ENCODE assay signal across 8 mouse cellular contexts in the genomic region with DNA sequence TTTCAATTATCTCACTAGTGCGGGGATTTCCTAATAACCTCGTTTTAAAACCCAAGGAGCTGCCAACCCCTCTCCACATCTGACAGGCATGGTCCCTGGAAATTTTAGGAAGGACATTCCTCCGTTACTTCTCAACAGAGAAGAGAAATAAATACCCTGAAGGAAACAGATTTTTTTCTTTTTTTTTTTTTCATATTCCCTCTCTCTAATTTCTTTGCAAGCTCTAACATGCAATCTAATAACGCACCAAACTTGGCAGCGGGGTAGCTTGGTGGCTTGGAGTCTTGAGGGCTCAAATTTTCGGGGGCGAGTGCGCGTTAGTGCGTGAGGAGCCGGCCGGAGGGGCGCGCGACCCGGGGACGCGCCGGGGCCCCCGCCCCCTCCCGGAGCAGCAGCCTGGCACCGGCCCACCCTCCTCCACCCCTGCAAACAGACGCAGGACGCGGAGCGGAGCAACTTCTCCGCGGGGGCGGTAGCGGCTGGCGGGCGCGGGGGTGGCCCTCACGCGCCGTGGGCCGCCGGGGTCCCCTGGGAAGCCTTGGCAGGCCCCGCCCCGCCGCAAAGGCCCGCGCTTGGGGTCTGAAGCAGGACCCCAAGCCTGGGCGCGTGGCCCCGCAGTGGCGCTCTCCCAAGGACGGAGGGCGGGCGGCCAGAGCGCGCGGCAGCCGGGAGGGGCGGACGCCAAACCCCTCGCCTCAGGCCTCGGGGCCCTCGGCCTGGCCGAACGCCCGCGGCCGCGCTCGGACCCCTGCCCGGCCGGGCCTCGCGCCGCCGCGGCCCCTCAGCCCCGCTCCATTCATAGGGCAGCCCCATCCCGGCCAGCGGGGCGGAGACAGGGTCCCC. TPM values are rescaled to one million over a fixed set of nuclear protein-coding genes. Genes with fewer than 3 reads are reported as not detected.
DNase-seq lines count a peak whose midpoint lies in the region; ATAC-seq and TF ChIP-seq lines count a peak whose summit lies in the region.

No protein-coding gene starts in this region.

- H3K4me2 ChIP-seq in forebrain, embryonic 13.5 days, result peak overlapping the region; percentile 73
- peak overlapping the region; percentile 78 for H3K4me2 ChIP-seq in heart, postnatal 0 days (ENCODE audit: low read depth, low read length)

- H3K27ac ChIP-seq in forebrain, embryonic 13.5 days, result peak overlapping the region; percentile 98
- H3K27ac ChIP-seq in heart, postnatal 0 days (ENCODE audit: low read depth), result peak overlapping the region; percentile 96

- H3K9me3 ChIP-seq in forebrain, embryonic 13.5 days (replicated peaks), result no peaks in the 10 kb centered on the region
- no peaks in the 10 kb centered on the region for H3K9me3 ChIP-seq in heart, postnatal 0 days (replicated peaks; ENCODE audit: control insufficient read depth, low read length)

- no peaks in the 10 kb centered on the region for H3K36me3 ChIP-seq in forebrain, embryonic 13.5 days (ENCODE audit: poor library complexity, severe bottlenecking)
- H3K36me3 ChIP-seq in heart, postnatal 0 days (replicated peaks; ENCODE audit: control insufficient read depth, insufficient read depth, low read length), result no peaks in the 10 kb centered on the region

- H3K4me3 ChIP-seq in forebrain, embryonic 13.5 days, result peak overlapping the region; percentile 72
- peak overlapping the region; percentile 82 for H3K4me3 ChIP-seq in heart, postnatal 0 days (ENCODE audit: low read depth, low read length)

- TF ChIP-seq CTCF in heart, postnatal 0 days (IDR thresholded peaks at IDR 0.05; ENCODE audit: low read depth), result no peak

- H3K27me3 ChIP-seq in forebrain, embryonic 13.5 days, result no peaks in the 10 kb centered on the region
- no peaks in the 10 kb centered on the region for H3K27me3 ChIP-seq in heart, postnatal 0 days (ENCODE audit: control insufficient read depth, insufficient read depth, low read length)

- peak; percentile 66 for ATAC-seq in forebrain, embryonic 13.5 days
- peak; percentile 37 for ATAC-seq in heart, postnatal 0 days (ENCODE audit: insufficient read depth, low read depth)
- no peak for ATAC-seq in monocyte, adult 5-6 weeks (replicated peaks; ENCODE audit: insufficient number of reproducible peaks, low FRiP score, low TSS enrichment, poor library complexity, severe bottlenecking)

- H3K4me1 ChIP-seq in forebrain, embryonic 13.5 days, result peaks cover 44% of the 10 kb centered on the region
- H3K4me1 ChIP-seq in heart, postnatal 0 days (ENCODE audit: control insufficient read depth, insufficient read depth), result peaks cover 21% of the 10 kb centered on the region

- peak; percentile 23 for DNase-seq in ES-CJ7 (ENCODE audit: low read depth, low spot score)
- peak; percentile 74 for DNase-seq in adrenal gland, postnatal 14 days
- DNase-seq in heart, postnatal 0 days (ENCODE audit: low spot score), result peak; percentile 28
- peak; percentile 44 for DNase-seq in layer of hippocampus, adult 9-11 months
- DNase-seq in lung, postnatal 14 days, result peak; percentile 57
- DNase-seq in skeletal muscle tissue, adult 2 months (ENCODE audit: low read depth, low spot score), result peak; percentile 22

- no peak for TF ChIP-seq EP300 in heart, postnatal 0 days (IDR thresholded peaks at IDR 0.05; ENCODE audit: low read depth)

- 1% methylated on average over 70 of the region's 77 CpGs for WGBS in forebrain, embryonic 13.5 days
- under 1% methylated on average over 60 of the region's 77 CpGs for WGBS in heart, postnatal 0 days

- H3K9ac ChIP-seq in forebrain, embryonic 13.5 days, result peak overlapping the region; percentile 86
- peak overlapping the region; percentile 98 for H3K9ac ChIP-seq in heart, postnatal 0 days (replicated peaks; ENCODE audit: low read depth, low read length)

RNA-seq across cellular contexts. Expression of a gene that starts 0.6 kb away (rescaled TPM):
- total RNA-seq in adrenal gland, postnatal 14 days (2021), result 38.3 and 47.0 TPM in 2 replicates
- 40.4 and 44.4 TPM in 2 replicates for polyA plus RNA-seq in forebrain, embryonic 13.5 days (2015; fragmentation: Nextera tagmentation; extraction: Ambion mirVana)
- total RNA-seq in heart, postnatal 0 days (2014; rRNA removed; ENCODE audit: low replicate concordance), result 37.7 and 68.9 TPM in 2 replicates
- polyA plus RNA-seq in heart, postnatal 0 days (2015; fragmentation: Nextera tagmentation; extraction: Ambion mirVana), result 13.8 and 14.5 TPM in 2 replicates
- total RNA-seq in monocyte, adult 5-6 weeks (2017), result 30.0 to 80.8 TPM (median 51.0 TPM) in 3 replicates

Comparison
In these comparisons a context has a peak if more than half of its experiments do, and no peak if none do; other contexts are left out.
1. DNase-seq: peak in every context shown above with its lines; median percentile 74 in adrenal gland, postnatal 14 days; 57 in lung, postnatal 14 days; 44 in layer of hippocampus, adult 9-11 months; 28 in heart, postnatal 0 days; 23 in ES-CJ7; 22 in skeletal muscle tissue, adult 2 months.